ENCODE assay signal across 9 mouse cellular contexts in genomic region chr2:84662866-84663265, GRCm38 (mm10). TPM values are rescaled to one million over a fixed set of nuclear protein-coding genes. Genes with fewer than 3 reads are reported as not detected.
DNase-seq lines count a peak whose midpoint lies in the region; ATAC-seq and TF ChIP-seq lines count a peak whose summit lies in the region.
"Had no signal": no experiment of that assay in that cellular context is flagged by ENCODE, and none has a peak within 500 bp of the region (broad histone marks: within the 10 kb centered on the region; RNA-seq: fewer than 3 reads in every experiment).

No protein-coding gene starts in this region.

- no peak overlapping the region for H3K4me3 ChIP-seq in kidney, embryonic 14.5 days (ENCODE audit: low read length)
- no peak overlapping the region for H3K4me3 ChIP-seq in MEL (ENCODE audit: control insufficient read depth in 1 of 2, insufficient read depth in 1 of 2, low read depth in 2 of 2, low read length in 2 of 2)
- H3K4me3 ChIP-seq: megakaryocyte, embryonic 14.5 days had no signal

- TF ChIP-seq EP300 in MEL (IDR thresholded peaks at IDR 0.05; ENCODE audit: low read depth in 1 of 2, low read length in 2 of 2), result no peak

- no peaks in the 10 kb centered on the region for H3K4me1 ChIP-seq in kidney, embryonic 14.5 days (ENCODE audit: control insufficient read depth, insufficient read depth, low read length)
- H3K4me1 ChIP-seq in MEL (ENCODE audit: control insufficient read depth in 1 of 2, insufficient read depth in 2 of 2, low read length in 2 of 2), result no peaks in the 10 kb centered on the region

- no peak overlapping the region for H3K27ac ChIP-seq in kidney, embryonic 14.5 days (ENCODE audit: low read depth, low read length)
- H3K27ac ChIP-seq in MEL (ENCODE audit: control insufficient read depth, low read depth, low read length), result no peak overlapping the region

- WGBS in kidney, embryonic 14.5 days, result 38% methylated on average over 2 of the region's 2 CpGs

- no peaks in the 10 kb centered on the region for H3K9me3 ChIP-seq in kidney, embryonic 14.5 days (ENCODE audit: control insufficient read depth, low read length)
- no peaks in the 10 kb centered on the region for H3K9me3 ChIP-seq in MEL (replicated peaks; ENCODE audit: insufficient read depth, low read length)

- no peak for ATAC-seq in kidney, embryonic 14.5 days (ENCODE audit: low FRiP score, low TSS enrichment)
- peak; percentile 61 for ATAC-seq in neutrophil, adult 5-6 weeks (ENCODE audit: extremely low read depth, insufficient number of reproducible peaks, low FRiP score, poor library complexity, severe bottlenecking)

- peak; percentile 59 for DNase-seq in kidney, adult 18-20 months
- DNase-seq in MEL (ENCODE audit: low read depth, low spot score), result peak; percentile 92
- DNase-seq in adrenal gland, postnatal 36 days, result peak; percentile 60 to 70
- peak; percentile 49 for DNase-seq in kidney, postnatal 14 days
- no peak for DNase-seq in layer of hippocampus, postnatal 36 days

- H3K79me2 ChIP-seq in MEL (ENCODE audit: control insufficient read depth, insufficient read depth, low read length, poor library complexity), result no peaks in the 10 kb centered on the region

- no peak overlapping the region for H3K4me2 ChIP-seq in kidney, embryonic 14.5 days (replicated peaks; ENCODE audit: low read depth, low read length)

- H3K27me3 ChIP-seq in kidney, embryonic 14.5 days (ENCODE audit: control insufficient read depth, insufficient read depth, low read length), result no peaks in the 10 kb centered on the region
- no peaks in the 10 kb centered on the region for H3K27me3 ChIP-seq in MEL (ENCODE audit: control insufficient read depth in 1 of 2, insufficient read depth in 2 of 2, low read length in 2 of 2)
- H3K27me3 ChIP-seq: megakaryocyte, embryonic 14.5 days had no signal

- H3K9ac ChIP-seq in kidney, embryonic 14.5 days (ENCODE audit: low read depth, low read length), result no peak overlapping the region
- no peak overlapping the region for H3K9ac ChIP-seq in MEL (ENCODE audit: control insufficient read depth, low read depth, low read length, poor library complexity, severe bottlenecking)

- TF ChIP-seq RAD21 in MEL (IDR thresholded peaks at IDR 0.05; ENCODE audit: low read depth, low read length), result peak; percentile 91

- H3K36me3 ChIP-seq in kidney, embryonic 14.5 days (ENCODE audit: control insufficient read depth, insufficient read depth, low read length), result peaks cover 2% of the 10 kb centered on the region; the same call in 1 of the 2 replicates
- no peaks in the 10 kb centered on the region for H3K36me3 ChIP-seq in MEL (ENCODE audit: control insufficient read depth in 1 of 2, insufficient read depth in 2 of 2, low read length in 2 of 2)

- TF ChIP-seq CTCF in MEL (IDR thresholded peaks at IDR 0.05 in 2 of 3, conservative IDR thresholded peaks at IDR 0.05 in 1 of 3; ENCODE audit: control insufficient read depth in 1 of 3, insufficient read depth in 1 of 3, low read depth in 2 of 3, low read length in 3 of 3, poor library complexity in 1 of 3, severe bottlenecking in 1 of 3), result peak; percentile 65 to 87 (median 69)

- no peak for TF ChIP-seq POLR2A in MEL (IDR thresholded peaks at IDR 0.05; ENCODE audit: control insufficient read depth in 1 of 2, insufficient read depth in 1 of 2, low read depth in 1 of 2, low read length in 2 of 2, poor library complexity in 1 of 2)

TF ChIP-seq in MEL, 35 proteins besides CTCF, POLR2A, EP300 and RAD21:
- TF ChIP-seq RCOR1 (IDR thresholded peaks at IDR 0.05; ENCODE audit: low read depth, low read length) (no peak), SMC3 (IDR thresholded peaks at IDR 0.05; ENCODE audit: low read depth, low read length) (peak; percentile 85), ZNF384 (IDR thresholded peaks at IDR 0.05; ENCODE audit: low read depth, low read length) (peak; percentile 52; the same call in 1 of the 2 replicates), NELFE (IDR thresholded peaks at IDR 0.05; ENCODE audit: low read depth, low read length) (no peak), TBP (IDR thresholded peaks at IDR 0.05; ENCODE audit: low read depth, low read length) (no peak), ZC3H11A (IDR thresholded peaks at IDR 0.05; ENCODE audit: low read depth, low read length) (peak; percentile 88)
TF ChIP-seq in MEL: peak in this region for 3.

RNA-seq across cellular contexts. Expression of gene Btbd18, which starts 4.0 kb away (rescaled TPM):
- polyA plus RNA-seq in kidney, embryonic 14.5 days (2014; fragmentation: Nextera tagmentation; extraction: Ambion mirVana), result 0.24 and 0.31 TPM in 2 replicates
- 0.04 TPM in 1 of 2 replicates, not detected in the other for total RNA-seq in MEL (2012; rRNA removed)
- under 1 TPM in 1 of 2 experiments, not detected in 1; 0.07 TPM for polyA plus RNA-seq in MEL (2012; ENCODE audit: insufficient read depth in 1 of 2, insufficient read length in 2 of 2, low read depth in 1 of 2, low replicate concordance in 2 of 2, missing spikeins in 1 of 2)
- under 1 TPM in 1 of 2 experiments, not detected in 1; 0.10 TPM for total RNA-seq in adrenal gland, postnatal 36 days (2021)
- not detected in 2 replicates for total RNA-seq in neutrophil, adult 5-6 weeks (2017)
- not detected for total RNA-seq in layer of hippocampus, postnatal 36 days (2021)
- polyA plus RNA-seq: gonadal fat pad, adult 2 months had no signal

RNA-seq across cellular contexts. Expression of gene Selenoh, which starts 7.7 kb away (rescaled TPM):
- polyA plus RNA-seq in kidney, embryonic 14.5 days (2014; fragmentation: Nextera tagmentation; extraction: Ambion mirVana), result 404 and 541 TPM in 2 replicates
- total RNA-seq in MEL (2012; rRNA removed), result 79.0 and 89.9 TPM in 2 replicates
- polyA plus RNA-seq in MEL (2012; ENCODE audit: insufficient read depth in 1 of 2, insufficient read length in 2 of 2, low read depth in 1 of 2, low replicate concordance in 2 of 2, missing spikeins in 1 of 2), result 10 to 100 TPM in 1 of 2 experiments, not detected in 1; 70.7 TPM
- 10 to 100 TPM; 27.2 to 47.4 TPM for total RNA-seq in adrenal gland, postnatal 36 days (2021)
- total RNA-seq in neutrophil, adult 5-6 weeks (2017), result 20.6 and 24.8 TPM in 2 replicates
- 10 to 100 TPM; 26.7 to 28.3 TPM for total RNA-seq in layer of hippocampus, postnatal 36 days (2021)

RNA-seq across cellular contexts. Expression of gene Ctnnd1, which starts 12.3 kb away (rescaled TPM):
- polyA plus RNA-seq in kidney, embryonic 14.5 days (2014; fragmentation: Nextera tagmentation; extraction: Ambion mirVana), result 29.1 and 53.6 TPM in 2 replicates
- total RNA-seq in MEL (2012; rRNA removed), result 11.5 and 12.7 TPM in 2 replicates
- polyA plus RNA-seq in MEL (2012; ENCODE audit: insufficient read depth in 1 of 2, insufficient read length in 2 of 2, low read depth in 1 of 2, low replicate concordance in 2 of 2, missing spikeins in 1 of 2), result 10 to 100 TPM in 1 of 2 experiments, not detected in 1; 31.6 TPM
- total RNA-seq in adrenal gland, postnatal 36 days (2021), result 100 to 1,000 TPM; 135 to 142 TPM
- total RNA-seq in neutrophil, adult 5-6 weeks (2017), result 2.1 and 4.2 TPM in 2 replicates
- 10 to 100 TPM; 50.8 to 53.1 TPM for total RNA-seq in layer of hippocampus, postnatal 36 days (2021)

RNA-seq across cellular contexts. Expression of gene Gm28635, which starts 15.0 kb away (rescaled TPM):
- not detected in 2 replicates for polyA plus RNA-seq in kidney, embryonic 14.5 days (2014; fragmentation: Nextera tagmentation; extraction: Ambion mirVana)
- 0.19 TPM in 1 of 2 replicates, not detected in the other for total RNA-seq in MEL (2012; rRNA removed)
- polyA plus RNA-seq in MEL (2012; ENCODE audit: insufficient read depth in 1 of 2, insufficient read length in 2 of 2, low read depth in 1 of 2, low replicate concordance in 2 of 2, missing spikeins in 1 of 2), result not detected
- total RNA-seq in adrenal gland, postnatal 36 days (2021), result not detected
- total RNA-seq in neutrophil, adult 5-6 weeks (2017), result 0.12 TPM in 1 of 2 replicates, not detected in the other
- total RNA-seq in layer of hippocampus, postnatal 36 days (2021), result 1 to 10 TPM; 3.8 to 3.9 TPM
- polyA plus RNA-seq: gonadal fat pad, adult 2 months had no signal

RNA-seq across cellular contexts. Expression of gene Med19, which starts 15.3 kb away (rescaled TPM):
- 48.5 and 50.5 TPM in 2 replicates for polyA plus RNA-seq in kidney, embryonic 14.5 days (2014; fragmentation: Nextera tagmentation; extraction: Ambion mirVana)
- total RNA-seq in MEL (2012; rRNA removed), result 13.9 and 18.8 TPM in 2 replicates
- 10 to 100 TPM in 1 of 2 experiments, not detected in 1; 26.0 TPM for polyA plus RNA-seq in MEL (2012; ENCODE audit: insufficient read depth in 1 of 2, insufficient read length in 2 of 2, low read depth in 1 of 2, low replicate concordance in 2 of 2, missing spikeins in 1 of 2)
- 10 to 100 TPM; 25.5 to 26.3 TPM for total RNA-seq in adrenal gland, postnatal 36 days (2021)
- total RNA-seq in neutrophil, adult 5-6 weeks (2017), result 14.5 and 16.5 TPM in 2 replicates
- 10 to 100 TPM; 29.5 to 32.2 TPM for total RNA-seq in layer of hippocampus, postnatal 36 days (2021)

Comparison
In these comparisons a context has a peak if more than half of its experiments do, and no peak if none do; other contexts are left out.
1. DNase-seq: peak in kidney, adult 18-20 months (single experiment), MEL (single experiment), adrenal gland, postnatal 36 days (2 of 2) and kidney, postnatal 14 days (single experiment); none in layer of hippocampus, postnatal 36 days (0 of 2).